Mouse (Mus musculus) MEL (cell line): ENCODE measurements at regions not wholly inside any gene's neighbourhood (a gene's known extent, or its start where the extent isn't known, plus 50 kb on each side); places are given as distances from the start of the nearest gene placed in this dataset.

ENCODE experiments used
- DNase-seq: peaks from one replicate; pipeline ENCODE4 v3.0.0; 2011; ENCODE audit warnings: low read depth, low spot score
- H3K27ac ChIP-seq: 2 replicates; pipeline ENCODE4 v1.5.1; 2012; ENCODE audit warnings: low read depth, mild to moderate bottlenecking, control low read depth, low read length, moderate library complexity; ENCODE audit not compliant: control insufficient read depth
- H3K27me3 ChIP-seq, 2 experiments: fragments of 150-350 bp in 1 of 2; sonication (generic) in 1 of 2; 2 replicates each; pipeline ENCODE4 v1.6.1; 2012; ENCODE audit warnings: low read length in 2 of 2, mild to moderate bottlenecking in 2 of 2, improper control_type of control experiment in 1 of 2, moderate library complexity in 1 of 2; ENCODE audit not compliant: insufficient read depth in 2 of 2, control insufficient read depth in 1 of 2
- H3K36me3 ChIP-seq, 2 experiments: 2 replicates each; pipeline ENCODE4 v1.6.1; 2012 to 2014; ENCODE audit warnings: low read length in 2 of 2, improper control_type of control experiment in 1 of 2, inconsistent platforms in 1 of 2, mild to moderate bottlenecking in 1 of 2; ENCODE audit not compliant: insufficient read depth in 2 of 2, control insufficient read depth in 1 of 2
- H3K4me1 ChIP-seq, 2 experiments: fragments of 150-350 bp in 1 of 2; sonication (generic) in 1 of 2; 2 replicates each; pipeline ENCODE4 v1.6.1; 2012; ENCODE audit warnings: low read length in 2 of 2, improper control_type of control experiment in 1 of 2, mild to moderate bottlenecking in 1 of 2; ENCODE audit not compliant: insufficient read depth in 2 of 2, control insufficient read depth in 1 of 2
- H3K4me3 ChIP-seq, 2 experiments: fragments of 150-350 bp in 1 of 2; sonication (generic) in 1 of 2; 2 replicates each; pipeline ENCODE4 v1.5.1; 2012; ENCODE audit warnings: low read depth in 2 of 2, low read length in 2 of 2, mild to moderate bottlenecking in 2 of 2, moderate library complexity in 2 of 2, control low read depth in 1 of 2, improper control_type of control experiment in 1 of 2; ENCODE audit not compliant: control insufficient read depth in 1 of 2, insufficient read depth in 1 of 2
- H3K79me2 ChIP-seq: 2 replicates; pipeline ENCODE4 v1.6.1; 2012; ENCODE audit warnings: mild to moderate bottlenecking, low read length, moderate library complexity; ENCODE audit not compliant: control insufficient read depth, poor library complexity, insufficient read depth
- H3K9ac ChIP-seq: 2 replicates; pipeline ENCODE4 v1.6.1; 2012; ENCODE audit warnings: low read depth, mild to moderate bottlenecking, control low read depth, low read length, moderate library complexity; ENCODE audit not compliant: control insufficient read depth, poor library complexity, severe bottlenecking
- H3K9me3 ChIP-seq: fragments of 150-350 bp; sonication (generic); replicated peaks from 2 replicates; pipeline ENCODE4 v1.6.1; 2012; ENCODE audit warnings: mild to moderate bottlenecking, low read length, improper control_type of control experiment, moderate library complexity; ENCODE audit not compliant: insufficient read depth
- CTCF ChIP-seq, 3 experiments: IDR thresholded peaks in 2 of 3; conservative IDR thresholded peaks in 1 of 3; 2 replicates each; pipeline ENCODE4 v1.5.1; 2011 to 2012; ENCODE audit warnings: low read length in 3 of 3, low read depth in 2 of 3, mild to moderate bottlenecking in 2 of 3, improper control_type of control experiment in 1 of 3, inconsistent platforms in 1 of 3, mixed read lengths in 1 of 3, moderate library complexity in 1 of 3; ENCODE audit not compliant: control insufficient read depth in 1 of 3, insufficient read depth in 1 of 3, poor library complexity in 1 of 3, severe bottlenecking in 1 of 3
- EP300 ChIP-seq, 2 experiments: IDR thresholded peaks; 2 replicates each; pipeline ENCODE4 v1.6.1; 2011; ENCODE audit warnings: improper control_type of control experiment in 2 of 2, low read length in 2 of 2, low read depth in 1 of 2, mild to moderate bottlenecking in 1 of 2
- ETS1 ChIP-seq: IDR thresholded peaks from 2 replicates; pipeline ENCODE4 v1.6.1; 2012; ENCODE audit warnings: low read depth, mild to moderate bottlenecking, inconsistent platforms, low read length, improper control_type of control experiment, moderate library complexity
- GABPA ChIP-seq: IDR thresholded peaks from 2 replicates; pipeline ENCODE4 v1.6.1; 2012; ENCODE audit warnings: low read depth, mild to moderate bottlenecking, inconsistent platforms, low read length, improper control_type of control experiment, moderate library complexity
- HCFC1 ChIP-seq: IDR thresholded peaks from 2 replicates; pipeline ENCODE4 v1.6.1; 2012; ENCODE audit warnings: low read depth, mild to moderate bottlenecking, inconsistent platforms, low read length, improper control_type of control experiment, moderate library complexity
- MEF2A ChIP-seq: IDR thresholded peaks from 2 replicates; pipeline ENCODE4 v1.6.1; 2014; ENCODE audit warnings: low read depth, mild to moderate bottlenecking, inconsistent platforms, low read length, improper control_type of control experiment; ENCODE audit not compliant: poor library complexity, insufficient replicate concordance, severe bottlenecking; ENCODE audit errors: extremely low read depth
- MXI1 ChIP-seq: IDR thresholded peaks from 2 replicates; pipeline ENCODE4 v1.6.1; 2011; ENCODE audit warnings: mild to moderate bottlenecking, low read depth, low read length, improper control_type of control experiment
- MYB ChIP-seq: IDR thresholded peaks from 2 replicates; pipeline ENCODE4 v1.6.1; 2011; ENCODE audit warnings: mild to moderate bottlenecking, low read depth, low read length, improper control_type of control experiment
- MYC ChIP-seq: IDR thresholded peaks from 2 replicates; pipeline ENCODE4 v1.6.1; 2011; ENCODE audit warnings: low read depth, mild to moderate bottlenecking, low read length, improper control_type of control experiment, moderate library complexity
- POLR2AphosphoS2 ChIP-seq: IDR thresholded peaks from 2 replicates; pipeline ENCODE4 v1.6.1; 2011; ENCODE audit warnings: low read length, improper control_type of control experiment
- POLR2AphosphoS5 ChIP-seq: IDR thresholded peaks from 2 replicates; pipeline ENCODE4 v1.6.1; 2012; ENCODE audit warnings: low read depth, borderline replicate concordance, mild to moderate bottlenecking, inconsistent platforms, low read length, moderate library complexity, mixed read lengths
- RCOR1 ChIP-seq: IDR thresholded peaks from 2 replicates; pipeline ENCODE4 v1.6.1; 2012; ENCODE audit warnings: low read depth, mild to moderate bottlenecking, inconsistent platforms, low read length, improper control_type of control experiment
- TAL1 ChIP-seq: IDR thresholded peaks from 2 replicates; pipeline ENCODE4 v1.6.1; 2012; ENCODE audit warnings: mild to moderate bottlenecking, inconsistent platforms, low read length, moderate library complexity, mixed read lengths
- TBP ChIP-seq: IDR thresholded peaks from 2 replicates; pipeline ENCODE4 v1.8.0; 2011; ENCODE audit warnings: low read depth, low read length, improper control_type of control experiment
- TCF12 ChIP-seq: IDR thresholded peaks from 2 replicates; pipeline ENCODE4 v1.6.1; 2014; ENCODE audit warnings: low read depth, mild to moderate bottlenecking, inconsistent platforms, low read length, improper control_type of control experiment, moderate library complexity
- USF2 ChIP-seq, 2 experiments: IDR thresholded peaks; 2 replicates each; pipeline ENCODE4 v1.6.1; 2011 to 2012; ENCODE audit warnings: improper control_type of control experiment in 2 of 2, low read length in 2 of 2, borderline replicate concordance in 1 of 2, inconsistent platforms in 1 of 2, low read depth in 1 of 2, mild to moderate bottlenecking in 1 of 2; ENCODE audit not compliant: insufficient read depth in 1 of 2
- ZMIZ1 ChIP-seq: IDR thresholded peaks from 2 replicates; pipeline ENCODE4 v1.6.1; 2012; ENCODE audit warnings: low read depth, mild to moderate bottlenecking, inconsistent platforms, low read length, improper control_type of control experiment, moderate library complexity
- ZNF384 ChIP-seq: IDR thresholded peaks from 2 replicates; pipeline ENCODE4 v1.6.1; 2012; ENCODE audit warnings: low read depth, mild to moderate bottlenecking, inconsistent platforms, low read length, improper control_type of control experiment

DNA sequence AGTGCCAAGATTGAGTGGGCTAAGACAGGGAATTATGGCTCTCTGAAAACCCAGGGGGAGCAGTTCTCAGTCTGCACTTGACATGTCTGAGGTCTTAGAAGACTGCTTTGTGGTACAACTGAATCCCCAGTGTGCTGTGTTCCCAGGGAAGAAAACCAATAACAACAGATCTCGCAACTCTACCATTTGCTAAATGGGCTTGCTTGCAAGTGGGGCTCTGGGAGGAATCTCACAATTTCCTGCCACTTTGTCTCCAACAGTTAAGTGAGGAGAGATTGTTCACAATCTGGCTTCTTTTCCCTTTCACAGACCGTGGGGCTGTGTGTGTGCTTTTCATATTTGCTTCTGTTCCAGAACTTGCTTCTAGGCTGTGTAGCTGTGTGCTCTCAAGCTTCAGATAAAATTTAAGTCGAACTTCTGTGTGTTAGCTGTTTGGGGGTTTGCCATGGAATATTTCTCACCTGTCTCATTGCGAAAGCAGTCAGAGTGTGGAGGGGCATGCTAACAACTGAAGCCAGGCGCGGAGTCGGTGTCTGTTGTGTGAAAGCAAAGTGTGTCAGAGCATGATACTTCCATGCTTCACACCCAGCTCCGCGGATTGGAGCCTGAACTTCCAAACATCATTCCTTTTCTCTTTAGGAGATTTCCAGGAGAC lies 108.8 kb upstream of the Col8a1 start:
- Histone ChIP-seq H3K9ac (no peak overlapping the region), H3K79me2 (no peaks in the 10 kb centered on the region), H3K36me3 (no peaks in the 10 kb centered on the region), H3K27ac (no peak overlapping the region), H3K27me3 (no peaks in the 10 kb centered on the region), H3K9me3 (no peaks in the 10 kb centered on the region), H3K4me3 (no peak overlapping the region), H3K4me1 (no peaks in the 10 kb centered on the region)
- no peak for DNase-seq
- TF ChIP-seq CTCF (IDR thresholded peaks at IDR 0.05 in 2 of 3, conservative IDR thresholded peaks at IDR 0.05 in 1 of 3; ENCODE audit: control insufficient read depth in 1 of 3, insufficient read depth in 1 of 3, low read depth in 2 of 3, low read length in 3 of 3, poor library complexity in 1 of 3, severe bottlenecking in 1 of 3) (no peak), POLR2AphosphoS2 (no peak), TBP (no peak), MYC (no peak), RCOR1 (no peak), USF2 (IDR thresholded peaks at IDR 0.05; ENCODE audit: borderline replicate concordance in 1 of 2, insufficient read depth in 1 of 2, low read depth in 1 of 2, low read length in 2 of 2) (no peak), POLR2AphosphoS5 (no peak), EP300 (IDR thresholded peaks at IDR 0.05; ENCODE audit: low read depth in 1 of 2, low read length in 2 of 2) (no peak), HCFC1 (no peak), MYB (no peak), TCF12 (no peak), ZMIZ1 (no peak), GABPA (no peak), ZNF384 (no peak)

DNA sequence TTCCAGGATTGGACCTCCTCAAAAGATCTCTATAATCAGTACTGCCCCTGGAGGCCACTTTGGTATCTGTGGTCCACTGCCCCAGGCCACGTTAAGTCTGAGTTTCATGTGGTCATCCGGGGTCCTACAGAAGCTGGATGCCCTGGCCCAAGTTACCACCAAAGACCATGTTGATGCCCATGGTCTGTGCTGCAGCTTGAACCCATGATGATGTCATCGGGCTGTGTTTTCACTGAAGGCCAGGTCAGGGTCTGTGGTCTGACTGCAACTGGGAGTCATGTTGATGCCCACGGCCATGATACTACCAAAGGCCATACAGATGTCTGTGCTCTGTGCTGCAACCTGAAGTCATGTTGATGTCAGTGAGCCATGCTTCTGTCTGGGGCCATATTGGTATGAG lies 122.3 kb upstream of the Col8a1 start:
- H3K9me3 ChIP-seq, result no peaks in the 10 kb centered on the region
- H3K36me3 ChIP-seq, result no peaks in the 10 kb centered on the region
- no peaks in the 10 kb centered on the region for H3K27me3 ChIP-seq
- no peak overlapping the region for H3K27ac ChIP-seq
- H3K79me2 ChIP-seq, result no peaks in the 10 kb centered on the region
- H3K4me3 ChIP-seq, result no peak overlapping the region
- no peaks in the 10 kb centered on the region for H3K4me1 ChIP-seq
- DNase-seq, result no peak
- no peak overlapping the region for H3K9ac ChIP-seq
- no peak for TF ChIP-seq TAL1
- TF ChIP-seq ETS1, result no peak
- TF ChIP-seq TCF12, result no peak
- no peak for TF ChIP-seq EP300 (IDR thresholded peaks at IDR 0.05; ENCODE audit: low read depth in 1 of 2, low read length in 2 of 2)
- TF ChIP-seq POLR2AphosphoS2, result no peak
- no peak for TF ChIP-seq MEF2A
- TF ChIP-seq MXI1, result no peak
